Mouse (Mus musculus): Measurements from ENCODE around the gene Nudcd3.

DNA sequence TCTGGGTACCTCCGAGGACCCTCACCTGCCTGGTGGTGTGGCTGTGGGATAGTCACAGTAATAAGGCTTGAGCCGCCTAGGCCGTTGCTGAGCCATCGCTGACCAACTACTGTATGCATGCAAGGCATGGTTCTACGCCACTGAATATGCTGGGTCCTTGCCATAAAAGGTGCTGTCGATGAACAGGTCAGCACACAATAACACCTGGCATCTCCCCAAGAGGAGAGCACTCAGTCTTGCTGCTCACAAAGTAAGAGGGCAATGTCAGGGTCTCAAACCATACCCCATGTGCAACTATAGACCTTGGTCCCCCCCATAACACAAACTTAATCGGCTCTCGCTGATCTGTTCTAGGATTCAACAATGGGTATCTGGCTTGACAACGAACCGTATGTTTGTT, 141.1 kb downstream of the Nudcd3 start:
- TF ChIP-seq CTCF (IDR thresholded peaks at IDR 0.05; ENCODE audit: extremely low read depth, insufficient read length, insufficient replicate concordance, low read depth, low read length) (no peak), POLR2A (IDR thresholded peaks at IDR 0.05; ENCODE audit: low read depth, low read length) (no peak)
